Mouse (Mus musculus) cerebellum, postnatal 25 days (tissue): ENCODE measurements at regions not wholly inside any gene's neighbourhood (a gene's known extent, or its start where the extent isn't known, plus 50 kb on each side); places are given as distances from the start of the nearest gene placed in this dataset.
"Not testable (repeated sequence)": the region's sequence is repeated elsewhere in the genome, so short reads cannot be mapped to it uniquely, and the experiment has no call there.

Experiments
- DNase-seq, 2 experiments: peaks; one replicate each; pipeline ENCODE4 v3.0.0; 2021; ENCODE audit warnings: mixed read lengths in 2 of 2

DNA sequence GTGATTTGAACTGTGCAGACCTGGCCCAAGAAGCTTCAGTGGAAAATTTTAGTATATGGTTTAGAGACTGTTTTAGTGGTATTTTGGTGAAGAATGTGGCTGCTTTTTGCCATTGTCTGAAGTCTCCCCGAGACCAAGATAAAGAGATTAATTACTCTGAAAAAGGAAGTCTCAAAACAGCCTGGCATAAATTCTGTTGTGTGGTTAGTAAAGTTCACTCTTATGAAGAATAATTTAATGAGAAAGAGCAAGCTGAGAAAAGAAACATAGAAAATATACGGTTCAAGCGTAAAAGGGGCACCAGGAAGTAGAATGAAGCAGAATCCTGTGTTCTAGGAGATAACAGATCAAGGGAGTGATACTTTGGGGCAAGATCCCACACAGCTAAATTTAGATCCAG lies 144.0 kb upstream of the Palmd start:
- DNase-seq = no peak

DNA sequence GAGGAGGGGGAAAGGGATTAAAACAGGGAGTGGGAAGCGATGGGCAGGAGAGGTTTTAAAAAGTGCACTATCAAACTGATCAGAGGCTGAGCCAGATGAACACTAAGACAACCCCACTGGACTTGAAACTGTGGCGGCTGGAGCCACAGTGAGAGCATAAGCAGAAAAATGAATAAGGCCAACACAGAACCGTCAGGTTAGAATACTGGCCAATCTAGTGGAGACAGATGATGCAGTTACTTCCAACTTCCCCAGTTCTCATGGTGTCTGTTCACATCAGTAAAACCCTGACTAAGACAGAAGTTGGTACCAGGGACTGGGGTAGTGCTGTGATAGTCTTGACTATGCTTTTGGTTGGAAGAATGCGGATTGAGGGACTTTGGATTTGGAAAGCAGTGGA lies 143.5 kb upstream of the Palmd start:
- no peak for DNase-seq

DNA sequence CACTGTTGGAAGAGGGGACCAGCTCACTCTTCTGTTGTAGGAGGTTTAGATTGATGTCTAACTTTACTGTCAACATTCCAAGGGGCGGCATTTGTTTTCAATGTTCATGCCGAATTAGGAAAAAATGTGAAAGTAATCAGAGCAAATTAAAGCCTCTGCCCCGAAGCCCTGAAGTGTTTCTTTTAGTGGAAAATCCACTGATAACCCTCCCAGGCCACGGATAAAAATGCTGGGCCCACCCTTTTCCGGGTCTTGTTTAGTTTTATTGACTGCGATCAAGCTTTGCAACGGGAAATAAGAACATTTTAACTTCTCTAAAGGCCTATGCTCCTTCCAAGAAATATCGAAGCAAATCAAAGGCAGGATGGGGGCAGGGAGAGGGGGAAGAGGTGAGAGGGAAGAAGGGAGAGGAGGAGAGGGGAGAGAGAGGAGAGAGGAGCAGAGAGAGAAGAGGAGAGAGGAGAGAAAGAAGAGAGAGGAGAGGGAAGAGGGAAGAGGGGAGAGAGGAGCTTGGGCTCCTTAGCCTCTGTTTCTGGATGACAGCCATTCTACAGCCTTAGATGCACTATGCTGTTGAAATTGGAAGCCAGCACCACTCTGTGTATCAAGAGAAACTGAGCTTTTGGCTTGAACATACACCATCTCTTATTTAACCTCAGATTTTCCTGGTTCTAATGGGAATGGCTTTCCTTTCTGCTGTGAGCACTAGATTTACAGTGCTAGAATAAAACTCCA lies 140.3 kb upstream of the Palmd start:
- DNase-seq = no peak

- no peak for DNase-seq
These were observed 139.2 kb upstream of the Palmd start for GRCm38 (mm10) chr3:117107986-117108385.

- DNase-seq = no peak
These were observed 138.6 kb upstream of the Palmd start for GRCm38 (mm10) chr3:117107378-117107777.

- DNase-seq = no peak
These were observed 118.9 kb upstream of the Palmd start for GRCm38 (mm10) chr3:117087646-117088045.

DNA sequence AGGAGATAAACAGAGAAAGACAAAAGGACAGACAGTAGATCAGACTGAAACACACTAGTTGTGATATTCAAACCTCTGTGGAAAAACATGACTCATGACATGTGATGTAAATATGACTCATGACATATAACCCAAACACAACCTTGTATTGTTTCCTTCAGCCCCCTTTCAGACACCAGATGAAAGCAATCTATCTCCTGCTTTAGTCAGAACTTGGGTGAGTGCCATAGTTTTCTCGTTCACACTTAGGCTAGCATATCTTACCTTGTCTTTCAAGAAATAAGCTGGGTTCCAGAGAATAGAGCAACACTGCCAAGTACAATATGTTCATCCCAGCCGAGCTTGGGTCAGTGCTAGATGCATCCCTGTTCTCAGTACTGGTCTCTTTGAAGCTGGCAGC lies 107.9 kb upstream of the Palmd start:
- no peak for DNase-seq

- DNase-seq = no peak
These were observed 104.6 kb upstream of the Palmd start for GRCm38 (mm10) chr3:117073399-117073798.

DNA sequence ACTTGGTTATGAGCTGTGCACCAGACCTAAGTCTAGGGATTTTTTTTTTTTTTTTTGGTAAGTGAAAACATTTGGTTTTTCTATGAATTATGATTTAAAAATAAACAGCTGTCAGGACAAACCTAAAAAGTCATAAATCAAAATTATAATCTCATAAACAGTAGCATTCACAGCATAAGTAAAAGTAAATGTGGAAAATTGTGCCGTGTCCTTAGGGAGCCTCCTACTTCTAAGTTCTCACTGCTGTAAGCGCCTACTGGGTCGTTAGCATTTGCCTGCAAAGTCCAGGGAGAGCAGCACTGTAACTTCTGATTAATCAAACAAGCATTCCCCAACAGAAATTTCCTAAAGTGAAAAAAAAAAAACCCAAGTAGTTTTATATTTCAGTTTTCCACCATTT lies 104.2 kb upstream of the Palmd start:
- DNase-seq = no peak

GRCm38 (mm10) chr3:117071851-117072250 lies 103.1 kb upstream of the Palmd start:
- DNase-seq = no peak

- DNase-seq = no peak
These were observed 98.8 kb upstream of the Palmd start for GRCm38 (mm10) chr3:117067470-117068053.

- DNase-seq = no peak
These were observed 97.1 kb upstream of the Palmd start for GRCm38 (mm10) chr3:117065904-117066303.

DNA sequence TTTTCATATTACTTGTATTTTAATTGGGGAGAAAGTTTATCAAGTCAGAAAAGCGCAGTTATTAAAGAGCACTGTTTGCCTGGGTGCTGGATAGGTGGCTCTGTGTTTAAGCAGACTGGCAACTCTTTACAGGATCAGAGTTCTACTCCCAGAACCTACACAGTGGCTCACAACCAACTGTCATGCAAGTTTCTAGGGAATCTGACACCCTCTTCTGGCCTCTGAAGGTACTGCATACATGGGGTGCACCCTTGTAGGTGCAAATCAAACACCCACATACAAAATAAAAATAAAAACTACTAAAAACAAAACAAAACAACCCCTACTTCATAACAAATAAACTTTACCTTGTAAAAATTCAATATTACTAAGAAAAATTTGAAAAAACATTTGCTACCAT lies 93.0 kb upstream of the Palmd start:
- no peak for DNase-seq

DNA sequence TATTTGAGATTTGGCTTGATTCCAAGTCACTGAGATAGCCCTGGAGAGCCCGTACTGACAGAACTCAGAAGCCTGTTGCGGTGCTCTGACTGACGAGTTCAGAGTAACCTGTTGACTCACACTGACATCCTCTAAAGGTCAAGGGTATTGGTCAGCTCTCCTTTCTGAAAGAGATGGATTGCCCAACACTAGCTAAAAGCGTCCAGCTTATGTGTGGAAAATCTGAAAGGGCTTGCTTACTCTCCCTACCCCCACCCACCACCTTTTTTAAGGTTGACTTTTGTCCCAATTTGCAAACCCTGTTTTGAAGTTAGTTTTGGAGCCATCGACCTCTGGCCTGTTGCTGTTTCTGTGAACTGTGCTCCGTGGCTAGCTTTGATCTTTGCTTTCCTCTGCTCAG lies 92.4 kb upstream of the Palmd start:
- DNase-seq = no peak

- DNase-seq = not testable (repeated sequence)
These were observed 85.9 kb upstream of the Palmd start for GRCm38 (mm10) chr3:117054711-117055110.

- DNase-seq = no peak
These were observed 82.6 kb upstream of the Palmd start for GRCm38 (mm10) chr3:117051431-117051830.

DNA sequence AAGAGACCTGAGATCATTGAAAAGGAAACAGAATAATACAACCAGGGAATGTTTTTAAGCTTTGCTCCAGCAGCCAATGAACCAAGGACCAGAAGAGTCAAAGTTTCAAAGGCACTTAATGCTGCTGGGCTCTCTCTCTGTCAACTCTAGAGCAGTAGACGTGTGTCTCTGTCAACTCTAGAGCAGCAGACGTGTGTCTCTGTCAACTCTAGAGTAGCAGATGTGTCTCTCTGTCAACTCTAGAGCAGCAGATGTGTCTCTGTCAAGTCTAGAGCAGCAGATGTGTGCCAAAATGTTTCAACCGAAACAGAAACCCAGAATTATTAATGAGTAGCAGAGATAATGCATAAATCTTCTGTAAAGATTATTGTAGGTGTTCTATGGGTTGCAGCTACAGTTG lies 82.1 kb upstream of the Palmd start:
- no peak for DNase-seq

- no peak for DNase-seq
These were observed 80.6 kb upstream of the Palmd start for GRCm38 (mm10) chr3:117049410-117049809.

GRCm38 (mm10) chr3:117044809-117045208 lies 76.0 kb upstream of the Palmd start:
- no peak for DNase-seq

GRCm38 (mm10) chr3:117044304-117044703 lies 75.5 kb upstream of the Palmd start:
- DNase-seq = no peak

DNA sequence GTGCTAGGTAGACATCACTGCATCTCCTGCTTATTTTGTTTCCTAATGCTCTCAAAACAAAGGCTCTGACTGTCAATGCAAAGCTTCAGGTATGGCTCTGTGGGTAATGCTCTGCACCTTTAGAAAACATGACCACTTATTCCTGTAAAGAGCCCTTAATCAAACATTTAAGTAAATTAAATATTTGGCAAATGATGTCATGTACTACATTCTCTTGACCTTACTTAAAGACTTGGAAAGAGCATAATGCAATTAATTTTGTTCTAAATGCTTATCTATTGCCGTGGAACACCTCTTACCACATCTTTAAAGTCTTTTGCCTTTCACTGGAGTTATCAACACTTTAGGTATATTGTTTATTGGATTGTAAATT lies 70.1 kb upstream of the Palmd start:
- DNase-seq = no peak

DNA sequence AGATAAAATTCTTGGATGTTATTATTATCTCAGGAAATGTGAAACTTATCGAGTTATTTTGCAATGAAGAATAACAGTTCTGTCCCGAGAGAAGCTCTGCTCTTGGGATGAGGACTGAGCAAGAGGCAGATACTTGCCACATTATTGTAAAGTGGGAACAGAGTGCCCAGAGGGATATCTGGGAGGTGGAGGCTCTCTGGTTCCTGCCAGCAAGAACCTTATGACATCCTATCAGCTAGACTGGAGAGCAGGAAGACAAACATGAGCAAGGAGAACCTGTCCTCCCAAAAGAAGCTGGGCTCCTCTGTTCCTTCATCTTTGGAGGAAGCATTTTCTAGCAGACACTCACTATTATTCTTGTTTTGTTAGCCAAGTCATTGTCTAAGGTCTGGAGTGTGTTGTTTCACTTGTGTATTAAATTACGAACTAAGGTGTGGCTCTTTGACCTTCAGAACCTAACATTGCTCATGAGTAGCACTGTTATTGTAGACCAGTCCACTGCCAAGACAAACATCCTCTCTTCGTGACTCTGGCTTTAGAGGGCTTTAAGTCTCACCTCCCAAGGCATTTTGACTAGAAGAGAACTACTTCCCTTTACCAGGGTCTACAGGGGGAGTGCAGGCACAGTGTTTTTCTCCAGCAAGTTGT lies 69.6 kb upstream of the Palmd start:
- no peak for DNase-seq
